Mouse (Mus musculus): Measurements from ENCODE around the gene Vwa7. TPM values are rescaled to one million over a fixed set of nuclear protein-coding genes. Genes with fewer than 3 reads are reported as not detected.
A peak's percentile ranks its signal among the peaks of the same experiment; 100 is the strongest.

The Vwa7 gene
- polyA plus RNA-seq, 1 experiment = 0.07 TPM

- no peak for TF ChIP-seq MYOG (IDR thresholded peaks at IDR 0.05; ENCODE audit: control insufficient read depth, extremely low read depth, insufficient read length)
- no peak for TF ChIP-seq CEBPB (IDR thresholded peaks at IDR 0.05; ENCODE audit: low read depth)
- TF ChIP-seq USF1 (IDR thresholded peaks at IDR 0.05; ENCODE audit: low read depth) = no peak
- TF ChIP-seq CTCF (IDR thresholded peaks at IDR 0.05; ENCODE audit: control insufficient read depth, insufficient read depth, insufficient read length) = no peak
- no peak for TF ChIP-seq FOSL1 (IDR thresholded peaks at IDR 0.05; ENCODE audit: insufficient read depth, low read length, poor library complexity, severe bottlenecking)
- TF ChIP-seq MAX (IDR thresholded peaks at IDR 0.05) = no peak
- no peak for TF ChIP-seq MYOD1 (IDR thresholded peaks at IDR 0.05; ENCODE audit: control insufficient read depth, insufficient read length, low read depth)
- H3K27me3 ChIP-seq (ENCODE audit: control insufficient read depth, insufficient read depth, insufficient read length) = no peaks in the 10 kb centered on the region
- H3K79me3 ChIP-seq (ENCODE audit: low read depth) = no peaks in the 10 kb centered on the region
- peaks cover 32% of the 10 kb centered on the region for H3K36me3 ChIP-seq (ENCODE audit: control insufficient read depth, insufficient read depth)
- H3ac ChIP-seq (ENCODE audit: control insufficient read depth, insufficient read length, low read depth) = no peak overlapping the region
- no peak overlapping the region for H3K4me3 ChIP-seq (ENCODE audit: insufficient read depth, poor library complexity, severe bottlenecking)
- no peaks in the 10 kb centered on the region for H3K79me2 ChIP-seq (ENCODE audit: control insufficient read depth, insufficient read depth)
These were observed 1.3 kb downstream of the Vwa7 start for GRCm38 (mm10) chr17:35017706-35018030.

DNA sequence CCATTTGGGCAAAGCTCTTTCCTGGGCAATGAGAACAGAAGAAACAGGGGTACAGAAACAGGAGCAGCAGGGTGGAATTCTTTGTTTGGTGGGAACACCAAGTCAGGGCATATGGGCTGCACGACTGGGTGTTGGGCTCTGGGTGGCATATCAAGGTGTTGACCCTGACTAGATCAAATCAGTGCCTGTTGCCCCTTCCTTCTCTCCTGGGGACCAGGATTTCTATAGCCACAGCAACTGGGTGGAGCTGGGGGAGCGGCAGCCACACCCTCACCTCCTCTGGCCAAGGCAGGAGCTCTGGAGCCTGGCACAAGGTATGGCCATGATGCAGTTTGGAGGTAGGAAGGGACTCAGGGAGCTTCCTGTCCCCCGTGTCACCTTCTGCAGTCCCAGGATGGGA is 1.8 kb downstream of the Vwa7 start:
- no peak overlapping the region for H3ac ChIP-seq (ENCODE audit: control insufficient read depth, insufficient read length, low read depth)
- TF ChIP-seq MAX (IDR thresholded peaks at IDR 0.05) = no peak
- TF ChIP-seq USF1 (IDR thresholded peaks at IDR 0.05; ENCODE audit: low read depth) = no peak
- no peak for TF ChIP-seq MYOG (IDR thresholded peaks at IDR 0.05; ENCODE audit: control insufficient read depth, extremely low read depth, insufficient read length)
- TF ChIP-seq FOSL1 (IDR thresholded peaks at IDR 0.05; ENCODE audit: insufficient read depth, low read length, poor library complexity, severe bottlenecking) = no peak
- TF ChIP-seq CTCF (IDR thresholded peaks at IDR 0.05; ENCODE audit: control insufficient read depth, insufficient read depth, insufficient read length) = no peak
- no peak for TF ChIP-seq CEBPB (IDR thresholded peaks at IDR 0.05; ENCODE audit: low read depth)
- TF ChIP-seq MYOD1 (IDR thresholded peaks at IDR 0.05; ENCODE audit: control insufficient read depth, insufficient read length, low read depth) = no peak
- H3K36me3 ChIP-seq (ENCODE audit: control insufficient read depth, insufficient read depth) = peaks cover 27% of the 10 kb centered on the region
- no peaks in the 10 kb centered on the region for H3K79me2 ChIP-seq (ENCODE audit: control insufficient read depth, insufficient read depth)
- H3K27me3 ChIP-seq (ENCODE audit: control insufficient read depth, insufficient read depth, insufficient read length) = no peaks in the 10 kb centered on the region
- no peak overlapping the region for H3K4me3 ChIP-seq (ENCODE audit: insufficient read depth, poor library complexity, severe bottlenecking)
- H3K79me3 ChIP-seq (ENCODE audit: low read depth) = no peaks in the 10 kb centered on the region

DNA sequence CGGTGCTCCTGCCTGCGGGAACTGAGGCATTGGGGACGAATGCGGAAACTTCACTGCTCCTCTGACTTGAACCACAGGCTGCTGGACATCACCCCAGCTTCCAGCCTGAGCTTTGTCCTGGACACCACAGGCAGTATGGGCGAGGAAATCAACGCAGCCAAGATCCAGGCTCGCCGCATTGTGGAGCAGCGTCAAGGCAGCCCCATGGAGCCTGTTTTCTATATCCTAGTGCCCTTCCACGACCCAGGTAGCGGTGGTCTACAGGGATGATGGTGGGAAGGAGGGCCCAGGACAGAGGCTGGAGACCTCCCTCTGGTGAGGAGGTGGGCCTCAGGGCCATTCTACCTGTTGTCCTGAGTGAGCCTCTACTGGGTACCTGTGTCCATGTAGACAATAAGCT is 3.5 kb downstream of the Vwa7 start:
- Histone ChIP-seq H3K79me3 (ENCODE audit: low read depth) (no peaks in the 10 kb centered on the region), H3K4me3 (ENCODE audit: insufficient read depth, poor library complexity, severe bottlenecking) (no peak overlapping the region)
- no peak for TF ChIP-seq USF1 (IDR thresholded peaks at IDR 0.05; ENCODE audit: low read depth)
- no peak for TF ChIP-seq FOSL1 (IDR thresholded peaks at IDR 0.05; ENCODE audit: insufficient read depth, low read length, poor library complexity, severe bottlenecking)
- no peak for TF ChIP-seq CTCF (IDR thresholded peaks at IDR 0.05; ENCODE audit: control insufficient read depth, insufficient read depth, insufficient read length)
- TF ChIP-seq MAX (IDR thresholded peaks at IDR 0.05) = no peak
- TF ChIP-seq CEBPB (IDR thresholded peaks at IDR 0.05; ENCODE audit: low read depth) = no peak
- no peak for TF ChIP-seq MYOD1 (IDR thresholded peaks at IDR 0.05; ENCODE audit: control insufficient read depth, insufficient read length, low read depth)
- no peak for TF ChIP-seq MYOG (IDR thresholded peaks at IDR 0.05; ENCODE audit: control insufficient read depth, extremely low read depth, insufficient read length)

DNA sequence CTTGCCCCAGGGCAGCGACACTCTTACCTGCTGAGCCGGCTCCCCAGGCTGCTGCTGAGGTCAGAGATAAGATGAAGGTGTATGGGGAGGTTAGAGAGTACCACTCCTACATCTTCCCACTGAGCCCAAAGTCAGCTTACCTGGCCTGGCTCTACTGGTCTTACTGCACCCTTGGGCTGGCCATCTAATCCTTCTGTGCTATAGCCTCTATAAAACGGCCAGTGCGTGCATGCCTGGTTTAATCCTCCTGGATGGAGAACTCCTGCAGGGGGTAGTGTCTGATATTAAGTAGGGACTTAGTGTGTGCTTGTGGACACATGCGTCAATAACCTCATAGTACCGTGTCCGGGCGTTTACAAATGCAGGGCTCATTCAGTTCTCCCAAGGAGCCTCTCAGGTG is 4.2 kb downstream of the Vwa7 start:
- Histone ChIP-seq H3K36me3 (ENCODE audit: control insufficient read depth, insufficient read depth) (peaks cover 7% of the 10 kb centered on the region), H3K27me3 (ENCODE audit: control insufficient read depth, insufficient read depth, insufficient read length) (no peaks in the 10 kb centered on the region), H3K79me3 (ENCODE audit: low read depth) (no peaks in the 10 kb centered on the region), H3K79me2 (ENCODE audit: control insufficient read depth, insufficient read depth) (no peaks in the 10 kb centered on the region), H3K4me3 (ENCODE audit: insufficient read depth, poor library complexity, severe bottlenecking) (no peak overlapping the region), H3ac (ENCODE audit: control insufficient read depth, insufficient read length, low read depth) (no peak overlapping the region)
- TF ChIP-seq MAX (IDR thresholded peaks at IDR 0.05) (no peak), CTCF (IDR thresholded peaks at IDR 0.05; ENCODE audit: control insufficient read depth, insufficient read depth, insufficient read length) (no peak), MYOD1 (IDR thresholded peaks at IDR 0.05; ENCODE audit: control insufficient read depth, insufficient read length, low read depth) (no peak), MYOG (IDR thresholded peaks at IDR 0.05; ENCODE audit: control insufficient read depth, extremely low read depth, insufficient read length) (no peak), FOSL1 (IDR thresholded peaks at IDR 0.05; ENCODE audit: insufficient read depth, low read length, poor library complexity, severe bottlenecking) (no peak), USF1 (IDR thresholded peaks at IDR 0.05; ENCODE audit: low read depth) (no peak), CEBPB (IDR thresholded peaks at IDR 0.05; ENCODE audit: low read depth) (no peak)

More for the DNA sequence above, 3.5 kb downstream of the Vwa7 start:
- Histone ChIP-seq H3K36me3 (ENCODE audit: control insufficient read depth, insufficient read depth) (peaks cover 11% of the 10 kb centered on the region), H3K79me2 (ENCODE audit: control insufficient read depth, insufficient read depth) (no peaks in the 10 kb centered on the region), H3ac (ENCODE audit: control insufficient read depth, insufficient read length, low read depth) (no peak overlapping the region), H3K27me3 (ENCODE audit: control insufficient read depth, insufficient read depth, insufficient read length) (no peaks in the 10 kb centered on the region)

GRCm38 (mm10) chr17:35021163-35021808 is 4.9 kb downstream of the Vwa7 start:
- TF ChIP-seq FOSL1 (IDR thresholded peaks at IDR 0.05; ENCODE audit: insufficient read depth, low read length, poor library complexity, severe bottlenecking) (no peak), CTCF (IDR thresholded peaks at IDR 0.05; ENCODE audit: control insufficient read depth, insufficient read depth, insufficient read length) (peak; percentile 79)
- no peaks in the 10 kb centered on the region for H3K36me3 ChIP-seq (ENCODE audit: control insufficient read depth, insufficient read depth)
- no peak overlapping the region for H3ac ChIP-seq (ENCODE audit: control insufficient read depth, insufficient read length, low read depth)
- H3K79me2 ChIP-seq (ENCODE audit: control insufficient read depth, insufficient read depth) = no peaks in the 10 kb centered on the region
- no peaks in the 10 kb centered on the region for H3K27me3 ChIP-seq (ENCODE audit: control insufficient read depth, insufficient read depth, insufficient read length)
- no peaks in the 10 kb centered on the region for H3K79me3 ChIP-seq (ENCODE audit: low read depth)
- no peak overlapping the region for H3K4me3 ChIP-seq (ENCODE audit: insufficient read depth, poor library complexity, severe bottlenecking)

Data from C2C12 (cell line).